In the genomic region with DNA sequence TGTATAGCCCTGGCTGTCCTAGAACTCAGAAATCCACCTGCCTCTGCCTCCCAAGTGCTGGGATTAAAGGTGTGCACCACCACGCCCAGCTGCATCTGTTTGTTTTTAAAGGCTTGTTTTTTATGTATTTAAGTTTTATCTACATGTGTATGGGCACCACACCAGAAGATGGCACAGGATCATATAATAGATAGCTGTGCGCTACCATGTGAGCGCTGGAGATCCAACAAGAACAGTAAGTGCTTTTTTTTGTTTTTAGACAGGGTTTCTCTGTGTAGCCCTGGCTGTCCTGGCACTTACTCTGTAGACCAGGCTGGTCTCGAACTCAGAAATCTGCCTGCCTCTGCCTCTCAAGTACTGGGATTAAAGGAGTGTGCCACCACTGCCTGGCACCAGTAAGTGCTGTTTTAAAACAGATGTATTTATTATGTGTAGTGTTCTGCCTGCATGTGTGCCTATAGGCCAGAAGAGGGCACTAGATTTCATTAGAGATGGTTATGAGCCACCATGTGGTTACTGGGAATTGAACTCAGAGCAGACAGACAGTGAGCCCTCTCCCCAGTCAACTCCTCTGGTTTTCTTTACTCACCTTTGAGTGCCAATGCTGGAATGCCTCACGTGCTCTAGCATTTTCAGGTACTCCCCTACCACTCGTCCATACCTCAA, we compare ENCODE assay signal across 13 mouse cellular contexts. TPM values are rescaled to one million over a fixed set of nuclear protein-coding genes. Genes with fewer than 3 reads are reported as not detected.
A peak's percentile ranks its signal among the peaks of the same experiment; 100 is the strongest.
DNase-seq lines count a peak whose midpoint lies in the region; ATAC-seq and TF ChIP-seq lines count a peak whose summit lies in the region.
"Had no signal": no experiment of that assay in that cellular context is flagged by ENCODE, and none has a peak within 500 bp of the region (broad histone marks: within the 10 kb centered on the region; RNA-seq: fewer than 3 reads in every experiment).

No protein-coding gene starts in this region.

- no peaks in the 10 kb centered on the region for H3K4me1 ChIP-seq in hindbrain, postnatal 0 days (ENCODE audit: insufficient read depth, low read length)
- H3K4me1 ChIP-seq in hindbrain, embryonic 16.5 days (ENCODE audit: control insufficient read depth, insufficient read depth, low read depth, low read length), result no peaks in the 10 kb centered on the region
- peaks cover 4 to 7% of the 10 kb centered on the region in 2 experiments for H3K4me1 ChIP-seq in liver, embryonic 14.5 days (replicated peaks; ENCODE audit: control insufficient read depth in 2 of 2, insufficient read depth in 2 of 2, low read length in 1 of 2)
- H3K4me1 ChIP-seq: hindbrain, embryonic 12.5 days had no signal

- no peak for DNase-seq in hindbrain, postnatal 0 days (ENCODE audit: low spot score)
- DNase-seq in A20 (ENCODE audit: low read depth, low spot score) (peak; percentile 59), Patski (ENCODE audit: low read depth, low spot score) (no peak)
- no peak for DNase-seq in liver, embryonic 14.5 days (ENCODE audit: low read depth in 3 of 3, low spot score in 3 of 3)
- DNase-seq in frontal cortex, postnatal 25 days (ENCODE audit: low spot score in 2 of 2), result no peak
- DNase-seq in right cerebral cortex, adult 2 months (ENCODE audit: low spot score in 2 of 2), result no peak
- DNase-seq in testis, postnatal 14 days (ENCODE audit: low spot score), result no peak
- DNase-seq: cerebellum, adult 18-20 months; layer of hippocampus, adult 9-11 months; lung, postnatal 4 days; thymus, adult 18-20 months had no signal

- H3K27me3 ChIP-seq in hindbrain, postnatal 0 days (ENCODE audit: insufficient read depth, low read length), result no peaks in the 10 kb centered on the region
- no peaks in the 10 kb centered on the region for H3K27me3 ChIP-seq in hindbrain, embryonic 16.5 days (replicated peaks; ENCODE audit: control insufficient read depth, insufficient read depth, low read length)
- H3K27me3 ChIP-seq in Patski, result no peaks in the 10 kb centered on the region
- no peaks in the 10 kb centered on the region for H3K27me3 ChIP-seq in liver, embryonic 14.5 days (ENCODE audit: control insufficient read depth, insufficient read depth, low read length)
- H3K27me3 ChIP-seq: hindbrain, embryonic 12.5 days had no signal

- TF ChIP-seq EP300 in liver, embryonic 14.5 days (IDR thresholded peaks at IDR 0.05; ENCODE audit: low read depth), result no peak

- in situ Hi-C loops in Patski (cut with MboI; ENCODE audit: low pct_unique_long_range_greater_than_20kb), result no loop called here

- TF ChIP-seq CTCF in hindbrain, postnatal 0 days (IDR thresholded peaks at IDR 0.05; ENCODE audit: low read depth), result peak; percentile 50
- TF ChIP-seq CTCF in Patski (IDR thresholded peaks at IDR 0.05), result peak; percentile 48
- TF ChIP-seq CTCF in liver, embryonic 14.5 days (IDR thresholded peaks at IDR 0.05; ENCODE audit: low read depth), result peak; percentile 73

- no peaks in the 10 kb centered on the region for H3K9me3 ChIP-seq in hindbrain, postnatal 0 days (ENCODE audit: low read length)
- no peaks in the 10 kb centered on the region for H3K9me3 ChIP-seq in hindbrain, embryonic 16.5 days (ENCODE audit: control insufficient read depth, low read length)
- H3K9me3 ChIP-seq in liver, embryonic 14.5 days (ENCODE audit: control insufficient read depth, low read length), result no peaks in the 10 kb centered on the region
- H3K9me3 ChIP-seq: hindbrain, embryonic 12.5 days had no signal

- peaks cover 9% of the 10 kb centered on the region; the same call in 1 of the 2 replicates for H3K36me3 ChIP-seq in hindbrain, postnatal 0 days (ENCODE audit: insufficient read depth, low read length)
- peaks cover 5% of the 10 kb centered on the region for H3K36me3 ChIP-seq in hindbrain, embryonic 16.5 days (ENCODE audit: control insufficient read depth, insufficient read depth, low read length)
- peaks cover 4% of the 10 kb centered on the region for H3K36me3 ChIP-seq in liver, embryonic 14.5 days (replicated peaks; ENCODE audit: control insufficient read depth, insufficient read depth, low read depth)

- no peak overlapping the region for H3K9ac ChIP-seq in hindbrain, postnatal 0 days (replicated peaks; ENCODE audit: low read length)
- no peak overlapping the region for H3K9ac ChIP-seq in hindbrain, embryonic 16.5 days (ENCODE audit: low read depth, low read length)
- no peak overlapping the region for H3K9ac ChIP-seq in liver, embryonic 14.5 days (replicated peaks)
- H3K9ac ChIP-seq: hindbrain, embryonic 12.5 days had no signal

- ATAC-seq in hindbrain, postnatal 0 days, result peak; percentile 33; the same call in 1 of the 2 replicates
- no peak; the same call in 1 of the 2 replicates for ATAC-seq in hindbrain, embryonic 16.5 days
- no peak for ATAC-seq in Patski
- peak; percentile 41; the same call in 1 of the 2 replicates for ATAC-seq in liver, embryonic 14.5 days (ENCODE audit: insufficient read depth)

- no peak overlapping the region for H3K4me2 ChIP-seq in hindbrain, postnatal 0 days (ENCODE audit: low read depth, low read length)
- H3K4me2 ChIP-seq in hindbrain, embryonic 16.5 days (ENCODE audit: low read length), result no peak overlapping the region
- no peak overlapping the region for H3K4me2 ChIP-seq in liver, embryonic 14.5 days (ENCODE audit: low read depth)
- H3K4me2 ChIP-seq: hindbrain, embryonic 12.5 days had no signal

- WGBS in hindbrain, postnatal 0 days, result 85% methylated on average over 6 of the region's 6 CpGs
- WGBS in hindbrain, embryonic 16.5 days, result 81% methylated on average over 6 of the region's 6 CpGs
- WGBS in liver, embryonic 14.5 days (ENCODE audit: insufficient replicate concordance), result 67% methylated on average over 6 of the region's 6 CpGs

- H3K4me3 ChIP-seq in hindbrain, postnatal 0 days (ENCODE audit: low read length), result no peak overlapping the region
- H3K4me3 ChIP-seq in hindbrain, embryonic 16.5 days (ENCODE audit: low read length), result no peak overlapping the region
- H3K4me3 ChIP-seq in liver, embryonic 14.5 days (ENCODE audit: insufficient read depth in 1 of 2, low read depth in 2 of 2, low read length in 2 of 2), result no peak overlapping the region
- H3K4me3 ChIP-seq: hindbrain, embryonic 12.5 days had no signal

- CTCF ChIA-PET in Patski (lab: Charles Lee), result no interaction called here

- no peak overlapping the region for H3K27ac ChIP-seq in hindbrain, postnatal 0 days
- no peak overlapping the region for H3K27ac ChIP-seq in hindbrain, embryonic 16.5 days (ENCODE audit: low read depth, low read length)
- no peak overlapping the region for H3K27ac ChIP-seq in liver, embryonic 14.5 days
- H3K27ac ChIP-seq: hindbrain, embryonic 12.5 days had no signal

- POLR2A ChIA-PET in Patski (lab: Charles Lee), result no interaction called here

RNA-seq across cellular contexts. Expression of gene Fcho2, which starts 21.3 kb away (rescaled TPM):
- total RNA-seq in hindbrain, postnatal 0 days (2014; rRNA removed), result 15.7 and 19.6 TPM in 2 replicates
- 18.1 and 19.7 TPM in 2 replicates for polyA plus RNA-seq in hindbrain, postnatal 0 days (2015; fragmentation: Nextera tagmentation; extraction: Ambion mirVana)
- polyA plus RNA-seq in hindbrain, embryonic 16.5 days (2015; fragmentation: Nextera tagmentation; extraction: Ambion mirVana), result 21.2 and 24.7 TPM in 2 replicates
- polyA plus RNA-seq in Patski (2021), result 37.0 TPM
- polyA plus RNA-seq in liver, embryonic 14.5 days (2012; rRNA removed), result 11.6 and 14.3 TPM in 2 replicates
- 16.8 and 17.7 TPM in 2 replicates for polyA plus RNA-seq in liver, embryonic 14.5 days (2014; fragmentation: Nextera tagmentation; extraction: Ambion mirVana)

Comparison
In these comparisons a context has a peak if more than half of its experiments do, and no peak if none do; other contexts are left out.
1. ATAC-seq: peak in hindbrain, postnatal 0 days (single experiment) and liver, embryonic 14.5 days (single experiment); none in hindbrain, embryonic 16.5 days (single experiment) and Patski (single experiment).
2. Peak in every context shown above with its lines, with median percentiles within 50 percentile points of each other: CTCF ChIP-seq.